Mouse (Mus musculus) 416B (cell line): Measurements from ENCODE around the gene Dop1b.

Experiments
- DNase-seq: peaks from one replicate; pipeline ENCODE4 v3.0.0; 2011; ENCODE audit warnings: low read depth

Gene Dop1b

GRCm38 (mm10) chr16:93712966-93713365, 1.3 kb downstream of the Dop1b start:
- no peak for DNase-seq

GRCm38 (mm10) chr16:93714426-93714825, 2.7 kb downstream of the Dop1b start:
- DNase-seq, result no peak

DNA sequence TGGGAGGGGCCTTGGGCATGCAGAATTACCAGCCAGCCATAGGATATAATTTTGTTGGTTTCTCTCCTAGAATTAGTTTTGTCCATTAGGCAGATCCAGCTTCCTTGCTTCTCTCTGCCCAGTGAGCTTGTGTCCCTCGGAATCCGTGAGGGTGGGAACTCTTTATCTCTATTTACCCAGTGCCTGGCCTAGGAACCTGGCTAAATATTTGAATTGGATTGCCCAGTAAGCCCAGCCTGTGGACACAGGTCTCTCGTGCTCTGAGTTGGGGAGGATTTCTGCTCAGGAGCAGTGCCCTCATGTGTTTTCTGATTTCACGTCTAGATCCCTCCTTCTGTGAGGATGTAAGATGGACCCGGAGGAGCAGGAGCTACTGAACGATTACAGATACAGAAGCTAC, 4.1 kb downstream of the Dop1b start:
- DNase-seq, result no peak

DNA sequence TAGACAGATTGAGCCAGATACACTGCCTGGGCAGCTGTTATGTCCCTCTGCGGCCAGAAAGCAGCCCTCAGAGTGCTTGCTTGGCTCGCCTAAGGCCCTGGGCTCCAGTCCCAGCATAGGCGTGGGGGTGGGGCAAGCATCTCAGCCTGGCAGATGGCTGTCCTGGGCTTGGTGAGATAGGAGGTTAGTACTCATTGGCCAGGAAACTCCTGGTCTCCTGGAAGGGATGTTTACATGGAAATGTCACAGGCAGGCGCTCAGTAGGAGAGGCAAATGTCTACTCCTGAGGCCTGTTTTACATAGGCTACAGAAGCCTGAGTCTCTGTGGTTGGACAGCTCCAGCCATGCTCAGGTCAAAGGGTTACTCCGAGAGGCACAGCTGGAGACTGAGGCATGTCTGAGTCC, 5.6 kb downstream of the Dop1b start:
- no peak for DNase-seq

GRCm38 (mm10) chr16:93721771-93722170, 10.1 kb downstream of the Dop1b start:
- peak; percentile 85 for DNase-seq

- DNase-seq, result no peak
These were observed 10.8 kb downstream of the Dop1b start for GRCm38 (mm10) chr16:93722476-93722875.

DNA sequence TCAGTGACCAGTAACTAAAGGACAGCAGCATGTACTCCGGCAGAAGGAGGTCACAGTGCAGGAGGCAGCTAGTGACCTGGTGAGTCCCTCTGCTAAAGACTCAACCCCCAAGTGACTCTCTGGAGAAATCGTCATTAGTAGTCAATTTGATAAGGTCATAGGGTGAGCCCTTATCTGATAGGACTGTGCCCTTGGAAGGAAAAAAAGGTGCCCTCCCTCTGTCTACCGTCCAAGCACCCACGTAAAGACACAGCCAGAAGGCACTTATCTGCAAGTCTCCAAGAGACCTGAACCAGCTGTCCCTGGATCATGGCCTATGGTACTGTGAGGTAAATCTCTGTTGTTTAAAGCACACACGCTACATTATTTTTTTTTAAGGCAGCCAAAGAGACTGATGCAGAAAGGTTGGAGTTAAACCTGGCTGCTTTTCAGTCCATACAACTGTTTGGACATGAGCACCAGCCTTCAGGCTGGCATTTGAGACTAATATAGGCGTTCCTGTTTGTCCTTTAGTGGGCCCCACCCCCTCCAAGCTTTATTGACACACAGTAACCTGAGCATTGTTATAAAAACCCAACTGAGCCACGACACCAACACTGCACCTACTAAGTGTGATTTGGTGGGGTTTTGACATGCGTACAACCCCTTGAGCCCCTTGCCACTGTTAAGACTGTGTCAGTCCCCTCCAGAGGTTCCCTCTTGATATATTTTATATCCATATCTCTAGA, 13.9 kb downstream of the Dop1b start:
- no peak for DNase-seq

GRCm38 (mm10) chr16:93726186-93726585, 14.5 kb downstream of the Dop1b start:
- DNase-seq, result no peak

DNA sequence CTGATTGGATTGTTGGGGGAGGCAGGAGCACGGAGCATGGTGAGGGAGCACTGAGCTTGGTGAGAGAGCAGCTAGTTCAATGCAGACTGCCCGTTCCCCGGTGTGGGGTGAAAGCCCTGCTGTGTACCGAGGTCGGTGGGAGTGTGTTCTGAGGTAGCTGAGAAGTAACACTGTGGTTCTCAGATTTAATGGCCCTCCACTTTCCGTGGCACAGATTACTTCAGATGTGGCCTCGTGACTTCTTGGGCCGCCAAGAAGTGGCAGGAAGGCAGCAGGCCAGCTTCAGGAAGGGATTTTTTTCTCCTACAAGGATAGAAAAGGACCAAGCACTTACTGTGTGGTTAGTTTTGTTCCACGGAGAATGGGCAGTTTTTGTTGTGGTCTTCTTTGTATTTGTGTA, 17.0 kb downstream of the Dop1b start:
- peak; percentile 67 for DNase-seq

DNA sequence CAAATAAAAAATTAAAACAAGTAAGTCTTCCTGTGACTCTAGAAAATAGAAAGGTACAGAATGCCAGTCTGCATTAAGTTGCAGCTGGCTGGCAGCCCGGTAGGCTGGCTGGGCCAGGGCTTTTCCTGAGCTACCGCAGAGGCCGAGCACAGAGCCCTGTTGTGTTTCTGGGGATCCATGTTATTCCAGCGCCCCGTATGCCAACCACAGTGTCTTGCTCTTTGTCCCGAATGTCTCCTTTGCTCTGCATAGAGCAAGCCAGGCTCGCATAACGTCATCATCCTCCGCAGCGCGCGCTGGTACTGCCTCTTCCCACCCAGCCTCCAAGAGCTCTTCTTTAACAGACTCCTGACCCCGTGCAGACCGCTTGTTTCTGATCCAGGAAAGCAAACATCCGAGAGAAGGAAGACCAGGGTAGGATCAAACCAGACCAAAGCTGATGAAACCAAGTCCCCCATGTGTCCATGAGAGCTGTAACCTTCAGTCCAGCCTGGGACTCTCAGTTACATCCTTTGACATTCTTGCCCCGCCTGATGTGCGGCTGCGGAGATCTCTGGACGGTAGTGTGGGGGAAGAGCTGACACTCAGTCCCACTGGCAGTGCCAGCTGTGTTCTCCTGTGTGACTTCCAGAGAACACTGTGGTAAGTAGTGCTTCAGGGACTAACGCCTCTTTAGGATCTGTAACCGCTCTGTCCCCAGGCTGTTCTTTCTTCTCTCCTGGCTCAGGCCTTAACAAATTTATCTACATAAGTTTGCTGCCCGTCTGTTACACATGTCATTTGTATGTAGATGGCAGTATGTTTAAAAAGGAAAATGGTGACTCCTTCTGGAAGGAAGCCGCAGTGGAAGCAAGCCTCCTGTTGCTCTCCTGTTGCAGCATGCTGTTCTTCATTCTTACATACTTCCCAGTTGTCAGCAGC, 18.4 kb downstream of the Dop1b start:
- DNase-seq, result no peak

- DNase-seq, result no peak
These were observed 19.6 kb downstream of the Dop1b start for GRCm38 (mm10) chr16:93731310-93731709.

DNA sequence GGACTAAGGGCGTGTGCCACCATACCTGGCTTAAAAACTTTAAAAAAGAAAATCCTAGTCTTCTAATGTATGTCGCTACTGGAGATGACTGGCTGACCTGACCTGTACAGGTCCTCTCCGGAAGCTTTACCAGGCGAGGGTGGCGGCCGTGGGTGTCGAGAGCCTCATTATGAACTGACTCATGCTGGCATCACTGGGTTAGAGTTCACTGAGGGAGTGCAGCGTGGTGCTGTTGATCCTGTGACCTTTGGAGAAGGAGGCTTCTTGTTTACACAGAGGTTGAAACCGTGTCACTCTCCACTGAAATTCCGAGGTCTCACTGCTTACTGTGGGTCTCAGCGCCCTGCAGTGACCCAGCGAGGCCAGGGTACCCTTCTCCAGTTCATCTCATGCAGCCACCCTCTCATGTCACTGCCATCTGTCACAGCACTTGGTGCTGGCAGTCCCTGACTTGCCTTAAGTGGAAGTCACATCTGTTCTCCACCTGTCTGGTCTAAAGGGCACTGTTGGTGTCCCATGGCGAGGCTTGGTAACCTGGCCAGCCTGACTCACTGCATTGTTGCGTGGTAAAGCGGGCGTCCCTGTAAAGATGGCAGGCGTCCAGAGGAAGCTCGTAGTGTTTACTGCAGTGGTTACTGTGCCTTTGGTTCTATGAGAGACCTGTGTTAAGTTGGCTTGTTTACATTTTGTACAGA, 21.3 kb downstream of the Dop1b start:
- DNase-seq, result no peak

- DNase-seq, result no peak
These were observed 27.5 kb downstream of the Dop1b start for GRCm38 (mm10) chr16:93739251-93739650.

- no peak for DNase-seq
These were observed 31.2 kb downstream of the Dop1b start for GRCm38 (mm10) chr16:93742903-93743302.

- DNase-seq, result peak; percentile 74
These were observed 32.4 kb downstream of the Dop1b start for GRCm38 (mm10) chr16:93744049-93744490.

DNA sequence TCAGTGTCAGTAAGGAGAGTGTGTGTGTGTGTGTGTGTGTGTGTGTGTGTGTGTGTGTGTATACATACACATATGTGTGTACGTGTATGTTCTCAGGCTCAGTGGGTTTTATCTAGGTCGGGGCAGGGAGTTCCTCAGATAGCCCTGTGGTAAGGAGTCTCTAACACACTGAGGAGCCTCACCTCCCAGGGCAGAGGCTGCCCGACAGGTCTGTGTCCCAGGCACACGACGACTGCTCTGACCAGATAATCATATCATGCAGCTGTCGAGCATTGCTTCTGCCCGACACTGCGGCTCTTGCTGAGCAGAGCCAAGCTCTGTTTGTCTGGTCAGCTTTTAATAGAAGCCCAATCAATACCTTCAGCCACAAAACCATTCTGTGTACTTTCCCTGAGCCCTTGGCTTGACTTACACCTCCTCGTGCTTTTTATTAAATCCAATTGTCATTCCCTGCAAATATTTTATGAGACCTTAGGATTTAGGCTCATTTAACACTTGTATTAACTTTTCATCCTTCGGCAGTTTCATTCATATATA, 33.2 kb downstream of the Dop1b start:
- DNase-seq, result no peak

DNA sequence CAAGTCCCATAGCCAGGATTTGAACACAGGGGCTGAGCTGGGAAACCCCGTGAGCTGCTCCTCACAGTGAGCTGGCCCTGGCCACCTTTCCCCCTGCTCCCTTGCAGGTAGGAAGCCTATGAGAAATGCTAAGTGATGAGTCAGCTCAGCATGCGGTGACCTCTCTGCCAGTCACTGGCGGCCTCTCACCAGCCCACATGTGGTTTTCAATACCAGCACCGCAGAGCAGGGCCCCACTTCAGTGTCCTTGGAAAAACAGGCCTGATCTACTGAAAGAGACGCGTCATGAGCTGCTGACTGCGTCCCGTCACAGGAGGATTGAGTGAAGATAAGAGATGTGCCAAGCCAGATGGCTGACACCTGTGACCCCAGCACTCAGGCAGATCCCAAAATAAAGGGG, 34.7 kb downstream of the Dop1b start:
- DNase-seq, result peak; percentile 92

- peak; percentile 73 for DNase-seq
These were observed 35.3 kb downstream of the Dop1b start for GRCm38 (mm10) chr16:93746957-93747356.

DNA sequence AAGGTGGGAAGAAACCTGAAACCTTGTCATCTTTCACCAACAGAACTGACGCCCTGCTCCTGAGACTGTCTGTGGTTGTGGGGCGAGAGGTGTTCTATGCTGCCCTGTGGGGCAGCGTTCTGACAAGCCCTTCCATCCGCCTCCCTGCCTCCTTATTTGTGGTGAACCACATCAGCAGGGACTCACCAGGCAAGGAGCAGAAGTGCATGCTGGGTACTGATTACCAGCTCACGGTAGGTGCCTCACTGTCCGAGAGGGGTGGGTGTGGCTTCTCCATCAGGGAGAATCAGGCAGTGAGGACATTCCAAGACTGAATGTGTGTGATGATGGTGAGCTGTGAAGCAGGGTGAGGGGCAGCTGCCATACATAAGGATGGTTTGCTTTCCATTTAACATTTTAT, 35.7 kb downstream of the Dop1b start:
- peak; percentile 69 for DNase-seq

DNA sequence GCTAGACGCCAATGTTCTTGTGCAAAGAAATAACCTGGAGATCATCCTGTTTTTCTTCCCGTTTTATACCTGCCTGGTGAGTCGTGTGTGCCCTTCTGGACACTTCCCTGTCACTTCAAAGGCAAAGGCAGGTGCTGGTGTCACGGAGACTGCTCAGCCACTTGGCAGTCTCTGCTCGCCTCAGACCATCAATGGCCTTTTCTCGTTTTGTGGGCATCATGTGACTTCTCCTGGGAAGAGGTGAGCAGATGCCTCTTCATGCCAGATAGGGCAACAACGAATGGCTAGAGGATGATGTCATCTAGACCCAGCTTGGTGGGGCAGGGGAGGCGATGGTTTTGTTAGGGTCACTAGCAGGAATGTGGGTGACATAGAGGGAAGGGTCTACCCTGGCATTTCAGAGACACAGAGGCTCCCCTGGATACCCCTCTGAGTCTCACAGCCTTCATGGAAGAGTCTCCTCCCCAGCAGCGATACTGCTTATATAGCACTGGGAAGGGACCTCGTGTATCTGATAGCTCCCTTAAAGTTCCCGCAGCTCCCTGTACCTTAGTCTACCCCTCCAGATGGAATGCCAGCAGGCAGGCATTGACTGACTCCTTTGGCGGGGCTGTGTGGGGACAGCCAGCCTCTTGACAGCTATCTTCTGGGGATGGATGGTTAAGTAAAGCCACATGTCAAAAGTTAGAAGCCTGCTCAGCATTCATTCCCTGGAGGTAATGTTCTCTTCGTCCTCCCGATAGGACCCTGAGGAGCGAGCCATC, 37.6 kb downstream of the Dop1b start:
- no peak for DNase-seq

DNA sequence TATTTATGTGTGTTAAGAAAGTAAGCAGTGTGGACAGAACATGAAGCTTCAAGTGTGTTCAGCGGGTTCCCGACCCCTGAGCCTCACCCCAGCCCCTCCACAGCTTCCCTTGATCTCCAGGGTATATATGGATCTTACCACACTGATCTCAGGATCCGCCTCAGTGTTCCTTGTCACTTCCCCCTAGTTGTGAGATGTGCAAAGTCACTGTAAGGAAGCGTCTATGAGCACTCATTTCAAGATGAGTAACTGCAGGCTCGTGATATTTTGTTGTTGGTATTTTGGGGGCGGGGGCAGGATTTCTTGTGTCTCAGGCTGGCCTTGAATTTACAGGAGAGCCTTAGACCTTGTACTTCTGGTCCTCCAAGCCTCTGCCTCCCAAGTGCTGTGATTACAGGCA, 38.8 kb downstream of the Dop1b start:
- DNase-seq, result peak; percentile 81

GRCm38 (mm10) chr16:93751816-93752215, 40.1 kb downstream of the Dop1b start:
- DNase-seq, result peak; percentile 90
